Mouse (Mus musculus) forebrain, postnatal 0 days (tissue): ENCODE measurements around the gene Sult4a1. TPM values are rescaled to one million over a fixed set of nuclear protein-coding genes. Genes with fewer than 3 reads are reported as not detected.

Experiments used
- ATAC-seq: fragments of 200-750 bp; cut with Nextera tagmentation; 2 replicates; pipeline ENCODE4 v1.8.0; 2017; ENCODE audit warnings: mild to moderate bottlenecking, moderate library complexity
- DNase-seq: peaks from one replicate; pipeline ENCODE4 v3.0.0-alpha.2; 2015
- H3K27ac ChIP-seq: fragments of 300-500 bp; sonication (generic); 2 replicates; pipeline ENCODE4 v1.5.1; 2014; ENCODE audit warnings: low read depth, mild to moderate bottlenecking, antibody characterized with exemption, low read length, moderate library complexity, mixed read lengths
- H3K27me3 ChIP-seq: fragments of 300-500 bp; sonication (generic); 2 replicates; pipeline ENCODE4 v1.6.1; 2014; ENCODE audit warnings: mild to moderate bottlenecking, low read length, mixed read lengths; ENCODE audit not compliant: insufficient read depth
- H3K36me3 ChIP-seq: fragments of 300-500 bp; sonication (generic); 2 replicates; pipeline ENCODE4 v1.6.1; 2014; ENCODE audit warnings: mild to moderate bottlenecking, moderate library complexity; ENCODE audit not compliant: insufficient read depth
- H3K4me1 ChIP-seq: fragments of 300-500 bp; sonication (generic); 2 replicates; pipeline ENCODE4 v1.6.1; 2014; ENCODE audit warnings: antibody characterized with exemption; ENCODE audit not compliant: insufficient read depth
- H3K4me2 ChIP-seq: fragments of 300-500 bp; sonication (generic); 2 replicates; pipeline ENCODE4 v1.6.1; 2014; ENCODE audit warnings: low read depth, mild to moderate bottlenecking, moderate library complexity
- H3K4me3 ChIP-seq: fragments of 300-500 bp; sonication (generic); 2 replicates; pipeline ENCODE4 v1.5.1; 2014; ENCODE audit warnings: low read depth, low read length, mixed read lengths
- H3K9ac ChIP-seq: fragments of 300-500 bp; sonication (generic); 2 replicates; pipeline ENCODE4 v1.6.1; 2014; ENCODE audit warnings: mild to moderate bottlenecking
- H3K9me3 ChIP-seq: fragments of 300-500 bp; sonication (generic); 2 replicates; pipeline ENCODE4 v1.6.1; 2016; ENCODE audit warnings: low read length
- CTCF ChIP-seq: sonication (generic); IDR thresholded peaks from 2 replicates; pipeline ENCODE4 v1.5.1; 2016; ENCODE audit warnings: antibody characterized with exemption, control low read depth, low read depth
- WGBS: fragments of 180-500 bp; shearing (Covaris S2); extraction: QIAGEN DNeasy Blood & Tissue Kit; methylation state at CpG from one replicate; pipeline ENCODE4 v1.1.7; 2014; 5-methylcytosine and 5-hydroxymethylcytosine counted together
- polyA plus RNA-seq: library from polyadenylated mRNA; unstranded; fragments of >200 nt; fragmentation: Nextera tagmentation; extraction: Ambion mirVana; gene quantifications from 2 replicates; pipeline ENCODE4 v1.2.1, GENCODE M21; 2015
- total RNA-seq: library from RNA; depleted of rRNA; stranded (reverse); fragments of >200 nt; gene quantifications from 2 replicates; pipeline ENCODE4 v1.2.3, GENCODE M21; 2014; rRNA removed

The Sult4a1 gene
- total and polyA plus RNA-seq, 2 experiments from 2014 or later = 140 to 179 TPM

DNA sequence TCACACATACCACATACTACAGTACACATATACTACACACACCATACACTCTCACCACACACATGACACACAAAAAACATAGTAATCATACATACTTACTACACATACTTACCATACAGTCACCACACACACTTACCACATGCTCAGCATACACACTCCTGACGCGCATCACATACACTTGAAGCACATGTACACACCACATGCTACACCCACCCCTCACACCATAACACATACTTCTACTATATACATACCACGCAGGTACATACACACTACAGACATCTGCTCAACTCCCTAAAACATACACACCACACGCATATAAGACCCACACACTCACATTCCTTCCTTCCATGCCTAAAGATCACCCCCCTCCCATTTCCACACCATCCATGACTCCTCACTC is 52.3 kb downstream of the Sult4a1 start:
- no peak for TF ChIP-seq CTCF
- Histone ChIP-seq H3K9me3 (no peaks in the 10 kb centered on the region), H3K27ac (peak overlapping the region; percentile 73; the same call in 1 of the 2 replicates), H3K4me3 (no peak overlapping the region), H3K36me3 (no peaks in the 10 kb centered on the region), H3K4me2 (peak overlapping the region; percentile 17; the same call in 1 of the 2 replicates), H3K27me3 (no peaks in the 10 kb centered on the region), H3K4me1 (peaks cover 3% of the 10 kb centered on the region; the same call in 1 of the 2 replicates), H3K9ac (0 out of 2 replicates have a peak overlapping the region, but pooled peaks have one; percentile 10)
- 89% methylated on average over 4 of the region's 4 CpGs for WGBS
- no peak for DNase-seq
- ATAC-seq = 0 out of 2 replicates have a peak, but pooled peaks have one; percentile 5

GRCm38 (mm10) chr15:84052390-84052789 is 53.2 kb downstream of the Sult4a1 start:
- DNase-seq (no peak), ATAC-seq (no peak)
- Histone ChIP-seq H3K27me3 (no peaks in the 10 kb centered on the region), H3K9ac (no peak overlapping the region), H3K9me3 (no peaks in the 10 kb centered on the region), H3K4me3 (no peak overlapping the region), H3K4me1 (peaks cover 3% of the 10 kb centered on the region; the same call in 1 of the 2 replicates), H3K27ac (peak overlapping the region; percentile 35; the same call in 1 of the 2 replicates), H3K4me2 (no peak overlapping the region), H3K36me3 (no peaks in the 10 kb centered on the region)
- WGBS = 73% methylated on average over 9 of the region's 9 CpGs
- no peak for TF ChIP-seq CTCF

DNA sequence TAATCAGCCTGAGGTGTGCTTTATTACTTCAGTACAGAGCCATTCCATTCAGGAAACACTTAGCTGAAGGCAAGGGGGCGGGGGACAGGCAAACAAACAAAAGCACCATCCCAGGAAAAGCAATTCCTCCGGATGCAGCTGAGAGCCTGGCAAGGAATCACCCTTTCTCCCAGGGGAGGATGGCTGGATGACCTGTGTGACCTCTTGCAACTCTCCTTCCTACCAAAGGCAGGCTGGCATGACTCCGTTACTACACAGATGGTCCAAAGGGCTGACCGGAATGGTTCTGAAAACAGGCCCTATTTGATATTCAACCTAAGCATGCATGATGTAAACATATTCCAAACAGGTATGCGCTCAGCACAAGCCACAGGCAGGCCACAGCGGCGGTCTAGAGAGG is 56.0 kb downstream of the Sult4a1 start:
- H3K4me1 ChIP-seq = peaks cover 3% of the 10 kb centered on the region; the same call in 1 of the 2 replicates
- no peak overlapping the region for H3K4me3 ChIP-seq
- no peak overlapping the region for H3K4me2 ChIP-seq
- no peaks in the 10 kb centered on the region for H3K36me3 ChIP-seq
- H3K27me3 ChIP-seq = no peaks in the 10 kb centered on the region
- H3K9me3 ChIP-seq = no peaks in the 10 kb centered on the region
- TF ChIP-seq CTCF = no peak
- 65% methylated on average over 7 of the region's 7 CpGs for WGBS
- no peak overlapping the region for H3K27ac ChIP-seq
- no peak for ATAC-seq
- H3K9ac ChIP-seq = no peak overlapping the region
- DNase-seq = no peak

DNA sequence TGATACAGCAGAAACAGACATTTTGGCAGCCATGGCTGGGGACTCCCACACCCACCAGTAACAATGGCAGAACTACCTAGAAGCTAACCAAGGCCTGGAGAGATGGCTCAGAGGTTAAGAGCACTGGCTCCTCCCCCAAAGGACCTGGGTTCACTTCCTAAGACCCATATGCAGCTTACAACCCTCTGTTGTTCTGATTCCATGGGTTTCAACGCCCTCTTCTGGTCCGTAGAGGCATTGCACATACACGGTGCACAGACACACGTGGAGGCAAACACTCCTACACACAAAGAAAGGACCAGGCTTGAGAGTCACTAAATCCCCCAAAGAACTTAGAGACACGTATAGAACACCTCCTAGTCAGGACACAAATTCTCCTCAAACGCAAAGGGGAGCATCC is 60.0 kb downstream of the Sult4a1 start:
- DNase-seq (no peak), ATAC-seq (no peak)
- Histone ChIP-seq H3K36me3 (no peaks in the 10 kb centered on the region), H3K4me1 (no peaks in the 10 kb centered on the region), H3K4me3 (no peak overlapping the region), H3K27me3 (no peaks in the 10 kb centered on the region), H3K9me3 (no peaks in the 10 kb centered on the region), H3K9ac (no peak overlapping the region), H3K27ac (no peak overlapping the region), H3K4me2 (no peak overlapping the region)
- no peak for TF ChIP-seq CTCF
- WGBS = 93% methylated on average over 6 of the region's 6 CpGs

DNA sequence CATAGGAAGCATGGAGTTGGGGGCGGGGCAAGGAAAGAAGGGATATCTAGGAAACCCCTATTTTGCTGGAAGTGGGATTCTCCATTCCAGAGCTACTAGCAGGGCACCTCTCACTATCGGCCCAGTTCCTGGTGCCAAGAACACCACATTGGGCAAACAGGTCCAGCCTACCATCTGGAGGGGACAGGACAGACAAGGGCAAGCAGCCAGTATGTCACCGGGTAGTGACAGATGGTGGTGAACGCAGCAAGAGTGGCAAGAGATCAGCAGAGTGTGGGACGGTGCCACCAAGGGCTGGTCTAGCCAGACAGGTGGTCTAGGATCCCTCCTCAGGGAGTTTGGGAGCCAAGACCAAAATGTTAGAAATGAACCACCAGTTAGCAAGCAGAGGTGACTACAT is 68.5 kb downstream of the Sult4a1 start:
- 57% methylated on average over 5 of the region's 5 CpGs for whole genome bisulfite sequencing
- H3K4me1 ChIP-seq = no peaks in the 10 kb centered on the region
- no peaks in the 10 kb centered on the region for H3K9me3 ChIP-seq
- no peak overlapping the region for H3K9ac ChIP-seq
- ATAC-seq (no peak), DNase-seq (no peak)
- no peaks in the 10 kb centered on the region for H3K36me3 ChIP-seq
- H3K27me3 ChIP-seq = no peaks in the 10 kb centered on the region
- no peak for TF ChIP-seq CTCF
- H3K4me2 ChIP-seq = no peak overlapping the region
- H3K4me3 ChIP-seq = no peak overlapping the region
- H3K27ac ChIP-seq = no peak overlapping the region

Other genes with a start within 250 kb of the Sult4a1 start
- 6.0 and 9.2 TPM in 2 replicates for gene Efcab6, start 40.4 kb downstream of the Sult4a1 start, total RNA-seq
- 3.2 and 4.4 TPM in 2 replicates for gene Efcab6, start 40.4 kb downstream of the Sult4a1 start, polyA plus RNA-seq
- gene Pnpla5, start 17.4 kb upstream of the Sult4a1 start, total RNA-seq = not detected in 2 replicates
- not detected in 2 replicates for gene Pnpla5, start 17.4 kb upstream of the Sult4a1 start, polyA plus RNA-seq
- gene Pnpla3, start 62.1 kb upstream of the Sult4a1 start, total RNA-seq = 5.2 and 5.6 TPM in 2 replicates
- gene Pnpla3, start 62.1 kb upstream of the Sult4a1 start, polyA plus RNA-seq = 2.4 and 3.0 TPM in 2 replicates
- gene Samm50, start 86.5 kb upstream of the Sult4a1 start, total RNA-seq = 36.6 and 37.2 TPM in 2 replicates
- 88.3 and 93.8 TPM in 2 replicates for gene Samm50, start 86.5 kb upstream of the Sult4a1 start, polyA plus RNA-seq
- gene Parvb, start 126.3 kb upstream of the Sult4a1 start, total RNA-seq = 3.8 and 9.4 TPM in 2 replicates
- gene Parvb, start 126.3 kb upstream of the Sult4a1 start, polyA plus RNA-seq = 2.7 and 4.3 TPM in 2 replicates
- 1.6 and 2.1 TPM in 2 replicates for gene Parvg, start 218.3 kb upstream of the Sult4a1 start, total RNA-seq
- 1.6 and 1.7 TPM in 2 replicates for gene Parvg, start 218.3 kb upstream of the Sult4a1 start, polyA plus RNA-seq